Mouse (Mus musculus) retina, postnatal 7 days (tissue): ENCODE results near the gene Ubr7.

Experiments
- DNase-seq: peaks from one replicate; pipeline ENCODE4 v3.0.0-alpha.2; 2012; ENCODE audit warnings: low read depth, low spot score

Ubr7 gene

GRCm38 (mm10) chr12:102826399-102826798, 68.6 kb downstream of the Ubr7 start:
- DNase-seq = no peak

- no peak for DNase-seq
These were observed 69.4 kb downstream of the Ubr7 start for GRCm38 (mm10) chr12:102827119-102827518.
